Mouse (Mus musculus) olfactory bulb, adult 2 months (tissue): ENCODE results near the gene Sec14l1.

Source experiments
- CTCF ChIP-seq: fragments of 200-500 bp; IDR thresholded peaks from 2 replicates; pipeline ENCODE4 v1.5.1; 2012; ENCODE audit warnings: low read depth, mild to moderate bottlenecking, low read length, moderate library complexity; ENCODE audit not compliant: insufficient read depth
- POLR2A ChIP-seq: fragments of 200-500 bp; IDR thresholded peaks from 2 replicates; pipeline ENCODE4 v1.6.1; 2012; ENCODE audit warnings: mild to moderate bottlenecking, low read depth, low read length, moderate library complexity; ENCODE audit not compliant: insufficient read depth

DNA sequence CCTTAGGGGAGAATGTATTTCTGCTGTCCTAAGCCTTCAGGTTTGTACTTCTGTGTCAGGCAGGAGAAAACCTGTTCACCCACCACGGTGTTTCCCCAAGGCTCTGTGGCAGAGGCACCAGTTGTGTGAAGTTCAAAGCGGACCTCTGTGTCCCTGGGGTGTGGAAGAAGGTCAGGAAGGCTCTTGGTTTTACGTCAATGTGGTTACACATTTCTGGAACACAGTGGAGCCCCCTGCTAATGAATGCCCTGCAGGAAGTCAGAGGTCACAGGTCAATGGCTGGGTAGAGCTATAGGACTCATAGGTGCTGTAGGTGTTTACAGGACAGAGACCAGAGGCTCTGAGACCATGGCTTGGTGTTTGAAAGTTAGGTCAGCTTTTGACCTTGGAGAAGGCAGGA, 9.7 kb upstream of the Sec14l1 start:
- TF ChIP-seq CTCF (no peak), POLR2A (no peak)
